Mouse (Mus musculus): ENCODE results near the gene Enpp5. TPM values are rescaled to one million over a fixed set of nuclear protein-coding genes. Genes with fewer than 3 reads are reported as not detected.

Enpp5 gene
- polyA plus RNA-seq, 2 experiments: 3.8 to 4.1 TPM

DNA sequence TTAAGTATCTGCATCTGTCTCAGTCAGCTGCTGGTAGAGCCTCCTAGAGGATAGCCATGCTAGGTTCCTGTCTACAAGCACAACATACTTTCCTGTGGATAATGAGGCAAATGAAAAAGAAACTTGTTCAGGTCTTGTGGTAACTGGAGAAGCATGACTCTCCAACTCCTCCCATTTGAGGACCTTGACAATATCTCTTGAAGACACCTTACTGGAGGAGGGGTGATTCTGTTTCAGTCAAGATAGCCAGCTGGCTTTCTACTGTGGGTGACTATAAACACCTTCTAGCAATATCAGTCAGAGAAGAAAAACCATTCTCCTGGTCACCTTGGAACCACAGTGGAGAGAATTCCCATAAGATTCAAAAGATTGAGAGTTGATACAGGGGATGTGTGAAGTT, 20.5 kb upstream of the Enpp5 start:
- H3K4me1 ChIP-seq (replicated peaks; ENCODE audit: control insufficient read depth in 2 of 2, insufficient read depth in 2 of 2, low read length in 1 of 2): peaks cover 0 to 9% of the 10 kb centered on the region in 2 experiments; a peak in 2 of 4 replicates
- no peak overlapping the region for H3K9ac ChIP-seq (replicated peaks)
- ATAC-seq (ENCODE audit: insufficient read depth): no peak; the same call in 1 of the 2 replicates
- no peaks in the 10 kb centered on the region for H3K36me3 ChIP-seq (replicated peaks; ENCODE audit: control insufficient read depth, insufficient read depth, low read depth)
- no peak for DNase-seq (ENCODE audit: low read depth in 3 of 3, low spot score in 3 of 3)
- TF ChIP-seq CTCF (IDR thresholded peaks at IDR 0.05; ENCODE audit: low read depth) (no peak), EP300 (IDR thresholded peaks at IDR 0.05; ENCODE audit: low read depth) (no peak)
- H3K27ac ChIP-seq: no peak overlapping the region
- no peaks in the 10 kb centered on the region for H3K27me3 ChIP-seq (ENCODE audit: control insufficient read depth, insufficient read depth, low read length)
- no peak overlapping the region for H3K4me2 ChIP-seq (ENCODE audit: low read depth)
- H3K4me3 ChIP-seq (ENCODE audit: insufficient read depth in 1 of 2, low read depth in 2 of 2, low read length in 2 of 2): no peak overlapping the region
- no peaks in the 10 kb centered on the region for H3K9me3 ChIP-seq (ENCODE audit: control insufficient read depth, low read length)

DNA sequence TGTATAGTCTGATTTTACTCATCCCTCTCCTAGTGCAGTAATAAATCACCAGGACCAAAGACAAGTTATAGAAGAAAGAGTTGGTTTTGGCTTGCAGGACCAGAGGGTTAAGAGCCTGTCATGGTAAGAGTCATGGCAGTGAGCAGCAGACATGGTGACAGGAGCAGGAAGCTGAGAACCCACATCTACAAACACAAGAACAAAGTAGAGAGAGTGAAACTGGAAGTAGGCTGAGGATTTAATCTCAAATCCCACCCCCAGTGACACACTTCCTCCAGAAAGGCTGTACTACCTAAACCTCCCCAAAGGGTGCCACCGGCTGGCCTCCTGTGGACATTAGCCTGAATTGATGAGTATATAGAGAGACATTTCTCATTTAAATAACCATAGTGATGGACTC, 17.8 kb upstream of the Enpp5 start:
- Histone ChIP-seq H3K4me1 (replicated peaks; ENCODE audit: control insufficient read depth in 2 of 2, insufficient read depth in 2 of 2, low read length in 1 of 2) (peaks cover 0 to 6% of the 10 kb centered on the region in 2 experiments; a peak in 2 of 4 replicates), H3K36me3 (replicated peaks; ENCODE audit: control insufficient read depth, insufficient read depth, low read depth) (no peaks in the 10 kb centered on the region), H3K4me2 (ENCODE audit: low read depth) (no peak overlapping the region), H3K4me3 (ENCODE audit: insufficient read depth in 1 of 2, low read depth in 2 of 2, low read length in 2 of 2) (no peak overlapping the region), H3K27me3 (ENCODE audit: control insufficient read depth, insufficient read depth, low read length) (no peaks in the 10 kb centered on the region), H3K27ac (no peak overlapping the region), H3K9ac (replicated peaks) (no peak overlapping the region), H3K9me3 (ENCODE audit: control insufficient read depth, low read length) (no peaks in the 10 kb centered on the region)
- WGBS (ENCODE audit: insufficient replicate concordance): 61% methylated on average over 1 of the region's 1 CpGs
- DNase-seq (ENCODE audit: low read depth in 3 of 3, low spot score in 3 of 3): no peak
- TF ChIP-seq EP300 (IDR thresholded peaks at IDR 0.05; ENCODE audit: low read depth) (no peak), CTCF (IDR thresholded peaks at IDR 0.05; ENCODE audit: low read depth) (no peak)
- ATAC-seq (ENCODE audit: insufficient read depth): no peak

DNA sequence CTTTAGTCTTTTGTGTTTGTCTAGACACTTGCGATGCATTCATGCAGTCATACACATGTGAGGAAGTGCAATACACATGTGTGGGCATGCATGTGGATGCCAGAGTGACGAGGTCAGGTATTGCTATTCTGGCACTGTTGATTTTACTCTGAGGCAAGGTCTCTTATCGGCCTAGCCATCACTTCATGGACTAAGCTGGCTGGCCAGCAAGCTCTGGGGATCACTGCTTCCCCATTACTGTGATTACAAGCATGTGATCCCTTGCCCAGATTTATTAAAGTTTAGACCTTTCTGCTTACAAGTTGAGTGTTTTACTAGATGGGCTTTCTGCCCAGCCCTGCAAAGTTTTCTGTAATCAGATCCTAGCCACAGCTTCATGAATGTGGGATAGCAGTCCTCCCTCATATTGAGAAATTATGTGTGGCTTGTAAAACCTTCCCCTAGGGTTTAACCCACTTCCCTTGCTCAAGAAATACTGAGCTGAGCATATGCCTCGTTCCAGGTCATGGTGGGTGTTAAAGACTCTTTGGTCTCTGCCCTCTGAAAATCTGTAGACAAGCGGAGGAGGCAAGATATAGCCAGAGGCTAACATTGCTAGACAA, 17.2 kb upstream of the Enpp5 start:
- no peak overlapping the region for H3K9ac ChIP-seq (replicated peaks)
- H3K4me2 ChIP-seq (ENCODE audit: low read depth): no peak overlapping the region
- H3K27me3 ChIP-seq (ENCODE audit: control insufficient read depth, insufficient read depth, low read length): no peaks in the 10 kb centered on the region
- 65% methylated on average over 5 of the region's 5 CpGs for WGBS (ENCODE audit: insufficient replicate concordance)
- no peak overlapping the region for H3K27ac ChIP-seq
- no peaks in the 10 kb centered on the region for H3K36me3 ChIP-seq (replicated peaks; ENCODE audit: control insufficient read depth, insufficient read depth, low read depth)
- no peak for ATAC-seq (ENCODE audit: insufficient read depth)
- TF ChIP-seq CTCF (IDR thresholded peaks at IDR 0.05; ENCODE audit: low read depth): no peak
- TF ChIP-seq EP300 (IDR thresholded peaks at IDR 0.05; ENCODE audit: low read depth): no peak
- no peak overlapping the region for H3K4me3 ChIP-seq (ENCODE audit: insufficient read depth in 1 of 2, low read depth in 2 of 2, low read length in 2 of 2)
- H3K9me3 ChIP-seq (ENCODE audit: control insufficient read depth, low read length): no peaks in the 10 kb centered on the region
- no peak for DNase-seq (ENCODE audit: low read depth in 3 of 3, low spot score in 3 of 3)
- H3K4me1 ChIP-seq (replicated peaks; ENCODE audit: control insufficient read depth in 2 of 2, insufficient read depth in 2 of 2, low read length in 1 of 2): peaks cover 0 to 6% of the 10 kb centered on the region in 2 experiments; a peak in 2 of 4 replicates

- Histone ChIP-seq H3K4me2 (ENCODE audit: low read depth) (no peak overlapping the region), H3K36me3 (replicated peaks; ENCODE audit: control insufficient read depth, insufficient read depth, low read depth) (no peaks in the 10 kb centered on the region), H3K9ac (replicated peaks) (no peak overlapping the region), H3K9me3 (ENCODE audit: control insufficient read depth, low read length) (no peaks in the 10 kb centered on the region), H3K27me3 (ENCODE audit: control insufficient read depth, insufficient read depth, low read length) (no peaks in the 10 kb centered on the region), H3K4me3 (ENCODE audit: insufficient read depth in 1 of 2, low read depth in 2 of 2, low read length in 2 of 2) (no peak overlapping the region), H3K27ac (no peak overlapping the region), H3K4me1 (replicated peaks; ENCODE audit: control insufficient read depth in 2 of 2, insufficient read depth in 2 of 2, low read length in 1 of 2) (no peaks in the 10 kb centered on the region)
- TF ChIP-seq EP300 (IDR thresholded peaks at IDR 0.05; ENCODE audit: low read depth): no peak
- DNase-seq (ENCODE audit: low read depth in 3 of 3, low spot score in 3 of 3) (no peak), ATAC-seq (ENCODE audit: insufficient read depth) (no peak)
- 55% methylated on average over 6 of the region's 6 CpGs for WGBS (ENCODE audit: insufficient replicate concordance)
Measured at GRCm38 (mm10) chr17:44068876-44069275, 9.7 kb upstream of the Enpp5 start.

DNA sequence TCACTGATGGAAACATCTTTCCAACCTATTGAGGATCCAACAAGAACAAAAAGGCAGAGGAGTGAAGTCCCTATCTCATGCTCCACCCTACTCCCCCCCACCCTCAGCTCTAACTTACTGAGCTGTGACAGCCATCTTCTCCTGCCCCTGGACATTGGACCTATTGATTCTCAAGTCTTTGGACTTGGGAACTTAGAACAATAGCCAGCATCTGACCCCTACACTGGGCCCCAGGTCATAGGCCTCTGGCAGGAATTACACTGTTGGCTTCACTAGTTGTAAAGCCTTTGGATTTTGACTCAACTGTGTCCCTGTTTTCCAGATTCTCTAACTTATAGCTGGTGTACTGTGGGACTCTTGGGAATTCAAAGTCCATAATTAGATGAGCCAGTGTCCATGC, 6.9 kb upstream of the Enpp5 start:
- DNase-seq (ENCODE audit: low read depth in 3 of 3, low spot score in 3 of 3) (no peak), ATAC-seq (ENCODE audit: insufficient read depth) (no peak)
- Histone ChIP-seq H3K4me2 (ENCODE audit: low read depth) (no peak overlapping the region), H3K9ac (replicated peaks) (no peak overlapping the region), H3K4me1 (replicated peaks; ENCODE audit: control insufficient read depth in 2 of 2, insufficient read depth in 2 of 2, low read length in 1 of 2) (0 out of 4 replicates have a peak, but pooled peaks cover 0 to 4% of the 10 kb centered on the region in 2 experiments), H3K27ac (no peak overlapping the region), H3K27me3 (ENCODE audit: control insufficient read depth, insufficient read depth, low read length) (no peaks in the 10 kb centered on the region), H3K4me3 (ENCODE audit: insufficient read depth in 1 of 2, low read depth in 2 of 2, low read length in 2 of 2) (no peak overlapping the region), H3K9me3 (ENCODE audit: control insufficient read depth, low read length) (no peaks in the 10 kb centered on the region), H3K36me3 (replicated peaks; ENCODE audit: control insufficient read depth, insufficient read depth, low read depth) (no peaks in the 10 kb centered on the region)
- TF ChIP-seq CTCF (IDR thresholded peaks at IDR 0.05; ENCODE audit: low read depth): no peak
- no peak for TF ChIP-seq EP300 (IDR thresholded peaks at IDR 0.05; ENCODE audit: low read depth)
